Mouse (Mus musculus): ENCODE results near the gene Urm1.
A peak's percentile ranks its signal among the peaks of the same experiment; 100 is the strongest.
"Not testable (repeated sequence)": the region's sequence is repeated elsewhere in the genome, so short reads cannot be mapped to it uniquely, and the experiment has no call there.

The Urm1 gene

GRCm38 (mm10) chr2:29865125-29865524 lies 45.2 kb downstream of the Urm1 start:
- no peak for DNase-seq (ENCODE audit: low spot score in 2 of 2)

- DNase-seq (ENCODE audit: low spot score in 2 of 2): peak; percentile 77 to 83
Measured at GRCm38 (mm10) chr2:29868949-29869645, 49.2 kb downstream of the Urm1 start, which contains the start of gene Cercam. Gene Cercam, plus strand, starts transcription at chr2:29869164.

- DNase-seq (ENCODE audit: low spot score in 2 of 2): peak; percentile 47 to 53
Measured at GRCm38 (mm10) chr2:29869646-29870451, 50.0 kb downstream of the Urm1 start.

DNA sequence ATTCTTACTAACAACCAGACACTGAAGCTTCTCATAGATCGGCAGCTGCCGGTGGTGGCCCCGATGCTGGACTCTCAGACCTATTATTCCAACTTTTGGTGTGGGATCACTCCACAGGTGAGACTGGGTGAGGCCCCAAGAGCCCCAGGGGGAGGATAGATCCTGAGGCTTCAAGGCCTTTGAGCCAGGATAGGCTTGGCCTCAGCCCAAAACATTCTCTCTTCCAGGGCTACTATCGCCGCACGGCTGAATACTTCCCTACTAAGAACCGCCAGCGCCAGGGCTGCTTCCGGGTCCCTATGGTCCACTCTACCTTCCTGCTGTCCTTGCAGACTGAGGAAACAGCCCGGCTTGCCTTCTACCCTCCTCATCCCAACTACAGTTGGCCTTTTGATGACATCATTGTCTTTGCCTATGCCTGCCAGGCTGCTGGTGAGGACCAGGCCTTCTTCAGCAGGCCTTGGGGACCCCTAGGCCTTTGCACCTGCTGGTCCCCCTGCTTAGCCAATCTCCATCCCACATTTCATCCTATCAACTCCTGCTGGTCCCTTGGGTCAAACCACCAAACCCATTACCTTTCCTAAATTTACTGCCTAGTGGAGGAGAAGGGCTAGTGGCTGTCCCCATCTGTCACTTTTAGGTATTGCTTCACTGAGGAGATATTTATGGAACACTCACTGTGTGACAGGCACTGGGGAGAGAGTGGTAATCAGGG lies 52.9 kb downstream of the Urm1 start:
- no peak for DNase-seq (ENCODE audit: low spot score in 2 of 2)

DNA sequence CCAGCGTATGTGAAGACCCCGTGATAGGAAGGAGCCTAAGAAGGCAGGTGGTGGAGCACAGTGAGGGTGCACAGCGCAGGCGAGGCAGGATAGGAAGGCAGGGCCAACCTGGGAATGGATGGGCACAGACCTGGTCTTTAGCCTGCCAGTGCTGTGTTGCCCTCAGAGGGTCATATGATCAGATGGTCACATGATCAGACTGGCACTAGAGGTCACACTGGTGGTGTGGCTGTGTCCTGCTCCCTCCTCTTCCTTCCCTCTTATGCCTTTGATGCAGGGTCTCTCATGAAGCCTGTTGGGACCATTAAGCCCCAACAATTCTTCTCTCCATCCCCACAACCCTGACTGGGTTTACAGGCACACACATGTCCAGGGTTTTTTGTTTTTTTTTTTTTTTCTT lies 53.9 kb downstream of the Urm1 start:
- no peak for DNase-seq (ENCODE audit: low spot score in 2 of 2)

DNA sequence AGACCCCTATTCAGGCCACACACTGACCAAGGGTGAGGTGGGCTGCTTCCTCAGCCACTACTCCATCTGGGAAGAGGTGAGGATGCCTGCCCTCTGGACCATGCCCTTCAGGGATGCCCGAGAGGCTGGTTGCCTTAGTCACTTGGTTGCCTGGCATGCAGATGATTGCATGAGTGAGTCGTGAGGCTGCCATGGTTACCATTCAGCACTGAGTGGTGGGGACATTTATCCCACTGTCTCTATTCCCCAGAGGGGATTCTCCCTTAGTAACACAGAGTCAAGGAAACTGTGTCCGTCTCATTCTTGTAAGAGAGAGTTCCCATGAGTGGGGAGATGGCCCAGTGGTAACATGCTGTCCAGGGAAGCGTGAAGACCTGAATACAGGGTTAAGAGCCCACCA lies 58.2 kb downstream of the Urm1 start:
- no peak for DNase-seq (ENCODE audit: low spot score in 2 of 2)

GRCm38 (mm10) chr2:29879191-29879590 lies 59.3 kb downstream of the Urm1 start:
- no peak for DNase-seq (ENCODE audit: low spot score in 2 of 2)

DNA sequence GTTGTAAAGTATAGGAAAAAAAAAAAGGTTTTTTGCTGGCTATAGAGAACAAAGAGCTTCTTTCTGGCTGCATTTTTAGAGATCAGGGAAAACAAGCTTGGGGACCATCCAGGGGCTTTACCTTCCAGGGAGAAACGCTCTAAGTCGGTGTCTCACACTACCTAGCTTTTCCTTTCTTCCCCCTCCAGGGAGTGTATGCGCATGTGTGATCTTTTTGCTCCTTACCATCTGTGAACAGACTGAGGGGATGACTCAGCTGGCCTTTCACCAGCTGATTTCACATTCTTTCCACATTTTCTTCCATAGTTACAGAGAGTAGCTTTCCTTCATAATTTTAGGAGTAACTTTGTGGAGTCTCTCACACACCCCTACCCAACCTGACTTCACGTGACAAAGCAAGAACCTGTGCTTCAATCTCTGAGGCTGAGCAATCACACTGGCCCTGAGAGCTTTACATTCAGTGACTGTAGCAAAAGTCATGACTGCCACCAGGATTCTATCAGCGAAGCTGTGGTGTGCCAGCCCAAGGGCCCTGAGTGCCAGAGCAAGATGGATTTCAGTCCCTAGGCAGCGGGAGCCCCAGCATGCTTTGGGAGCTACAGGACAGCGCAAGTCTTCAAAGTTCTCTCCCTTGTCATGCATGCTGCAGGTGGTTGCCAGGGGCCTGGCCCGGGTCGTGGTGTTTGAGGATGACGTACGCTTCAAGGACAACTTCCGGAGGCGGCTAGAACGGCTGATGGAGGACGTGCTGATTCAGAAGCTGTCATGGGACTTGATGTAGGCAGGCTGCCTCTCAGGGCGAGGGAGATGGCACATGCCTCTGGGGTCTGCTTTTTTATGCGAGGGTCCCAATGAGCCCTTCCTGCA lies 60.3 kb downstream of the Urm1 start:
- peak; percentile 20 to 31 for DNase-seq (ENCODE audit: low spot score in 2 of 2)

DNA sequence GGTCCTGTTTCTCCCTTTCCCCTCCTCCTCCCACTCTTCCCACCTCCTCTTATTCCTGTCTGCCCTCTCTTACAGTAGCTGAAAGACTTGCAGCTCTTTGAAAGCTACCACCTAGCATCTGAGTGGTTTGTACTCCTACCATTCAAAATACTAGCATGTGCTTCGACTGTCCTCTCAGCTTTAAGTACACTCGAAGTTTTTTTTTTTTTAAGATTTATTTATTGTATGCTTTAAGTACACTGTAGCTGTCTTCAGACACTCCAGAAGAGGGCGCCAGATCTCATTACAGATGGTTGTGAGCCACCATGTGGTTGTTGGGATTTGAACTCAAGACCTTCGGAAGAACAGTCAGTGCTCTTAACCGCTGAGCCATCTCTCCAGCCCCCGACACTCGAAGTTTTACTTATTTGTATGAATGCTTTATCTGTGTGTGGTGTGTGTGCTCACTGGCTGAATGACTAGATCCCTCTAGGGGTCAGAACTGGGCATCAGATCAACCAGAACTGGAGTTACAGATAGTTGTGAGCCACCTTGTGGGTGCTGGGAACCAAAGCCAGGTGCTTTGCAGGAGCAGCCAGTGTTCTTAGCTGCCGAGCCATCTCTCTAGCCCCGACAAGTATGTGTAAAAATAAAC lies 66.9 kb downstream of the Urm1 start:
- DNase-seq (ENCODE audit: low spot score in 2 of 2): not testable (repeated sequence)

DNA sequence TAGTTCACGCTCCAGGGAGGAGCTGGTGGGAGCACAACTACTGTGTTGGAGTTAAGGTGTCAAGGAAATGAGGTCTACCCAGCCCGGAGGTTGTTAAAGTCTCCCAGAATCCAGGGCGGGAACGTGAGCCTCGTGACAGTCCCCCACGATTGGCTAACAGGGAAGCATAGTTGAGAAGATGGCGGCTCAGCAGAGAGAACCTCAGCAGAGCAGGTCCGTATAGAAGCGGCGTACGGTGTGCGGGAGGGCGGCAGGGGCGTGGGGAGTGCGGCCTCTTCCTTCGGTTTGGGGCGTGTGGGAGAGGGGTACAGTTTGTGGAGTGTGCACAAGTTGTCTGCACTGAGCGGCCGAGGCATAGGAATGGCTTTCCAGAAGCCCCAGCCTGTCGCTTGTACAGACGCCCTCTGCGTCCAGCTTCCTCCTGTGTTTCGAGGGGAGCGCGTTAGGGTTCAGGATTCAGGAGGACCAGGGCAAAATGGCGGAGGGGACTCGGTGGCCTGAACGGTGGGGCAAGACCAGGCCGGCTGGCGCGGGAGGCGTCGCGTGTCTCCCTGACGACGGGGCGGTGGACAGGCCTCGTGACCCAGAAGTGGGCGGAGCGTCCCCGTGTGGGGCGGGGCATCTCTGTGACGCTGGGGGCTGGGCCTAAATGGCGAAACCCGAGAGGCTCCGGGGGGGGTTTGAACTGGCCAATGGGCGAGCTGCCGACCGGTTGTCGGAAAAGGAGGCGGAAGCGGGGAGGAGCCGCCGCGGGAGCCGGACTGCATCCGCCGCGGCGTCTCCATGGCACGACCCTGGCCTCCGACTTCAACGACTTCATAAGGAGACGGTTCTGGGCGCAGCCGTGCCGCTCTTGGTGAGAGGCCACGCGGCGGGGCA lies 69.4 kb downstream of the Urm1 start, which contains the start of gene Odf2:
TSS of gene Odf2 (plus strand) at position 156 of the 879 bp plus-strand sequence.
- peak; percentile 99 to 100 for DNase-seq (ENCODE audit: low spot score in 2 of 2)

DNA sequence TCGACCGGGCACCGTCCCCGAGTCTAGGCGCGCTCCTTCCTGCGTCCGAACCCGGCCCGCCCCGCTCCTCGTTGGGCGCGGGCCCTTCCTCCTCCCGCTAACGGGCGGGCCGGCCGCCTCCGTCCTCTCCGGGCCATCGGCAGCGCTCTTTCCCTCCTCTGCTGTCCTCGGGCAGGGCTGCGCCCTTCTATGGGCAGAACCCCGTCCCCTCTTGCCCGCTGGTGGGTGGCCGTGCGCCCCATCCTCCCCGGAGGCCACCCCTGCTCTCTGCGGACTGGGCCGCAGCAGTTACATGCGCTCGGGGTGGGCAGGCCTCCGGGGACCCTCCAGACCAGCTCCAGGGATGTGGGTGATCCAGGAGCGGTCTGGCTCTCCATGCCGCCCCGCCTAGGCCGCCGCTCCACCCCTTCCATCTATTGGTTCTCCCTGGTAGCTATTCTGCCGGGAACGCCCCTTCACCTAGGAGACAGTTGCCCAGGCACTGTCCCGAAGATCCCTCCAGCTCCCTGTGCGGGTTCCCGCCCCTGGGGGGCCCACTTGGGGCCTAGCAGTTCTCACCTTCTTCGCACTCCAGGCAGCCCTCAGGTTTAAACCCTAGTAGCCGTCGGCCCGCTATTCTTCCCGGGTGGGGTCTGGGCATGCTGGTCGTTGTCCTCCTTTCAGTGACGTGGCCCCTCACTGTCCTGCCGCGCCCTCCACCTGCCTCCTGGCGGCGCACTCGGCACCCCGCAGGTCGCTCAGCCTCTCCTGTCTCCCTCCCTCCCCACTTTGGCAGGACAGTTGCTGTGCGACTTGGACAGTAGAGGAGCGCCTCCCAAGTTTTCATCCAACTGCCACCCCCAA lies 70.3 kb downstream of the Urm1 start:
- peak; percentile 79 for DNase-seq (ENCODE audit: low spot score in 2 of 2)

DNA sequence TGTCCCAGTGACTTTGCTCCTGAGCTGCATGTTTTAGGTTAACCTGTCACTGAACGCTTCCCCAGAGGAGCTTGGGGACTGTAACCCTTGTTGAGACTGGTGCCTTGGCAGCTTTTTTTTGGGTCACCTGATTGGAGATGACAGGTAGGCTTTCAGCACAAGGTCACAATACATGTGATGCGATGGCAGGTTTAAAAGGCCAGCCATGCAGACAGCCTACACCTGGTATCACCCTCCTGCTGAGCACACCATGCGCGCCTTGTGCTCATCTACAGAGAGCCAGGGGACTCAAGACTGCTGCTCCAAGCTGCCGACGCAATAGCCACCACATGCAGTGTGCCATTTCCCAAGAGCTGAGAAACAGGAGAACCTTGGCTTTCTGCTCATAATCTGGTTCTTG lies 71.9 kb downstream of the Urm1 start:
- DNase-seq (ENCODE audit: low spot score in 2 of 2): no peak

Data from heart, adult 9 months (tissue).